Mouse (Mus musculus) heart, adult 2 months (tissue): ENCODE results near the gene Anks6. TPM values are rescaled to one million over a fixed set of nuclear protein-coding genes. Genes with fewer than 3 reads are reported as not detected.

ENCODE experiments used
- DNase-seq, 2 experiments: peaks; one replicate each; pipeline ENCODE4 v3.0.0; 2021
- H3K27ac ChIP-seq: fragments of 200-600 bp; 2 replicates; pipeline ENCODE4 v1.8.1; 2022
- H3K27me3 ChIP-seq: fragments of 200-500 bp; 2 replicates; pipeline ENCODE4 v1.6.1; 2012; ENCODE audit warnings: mild to moderate bottlenecking, low read length, inconsistent platforms, mixed read lengths; ENCODE audit not compliant: control insufficient read depth, insufficient read depth
- H3K36me3 ChIP-seq: fragments of 200-500 bp; 2 replicates; pipeline ENCODE4 v1.6.1; 2012; ENCODE audit warnings: low read length, inconsistent platforms; ENCODE audit not compliant: control insufficient read depth, insufficient read depth
- H3K4me1 ChIP-seq: fragments of 200-500 bp; 2 replicates; pipeline ENCODE4 v1.6.1; 2011; ENCODE audit warnings: low read length; ENCODE audit not compliant: control insufficient read depth, insufficient read depth
- H3K4me3 ChIP-seq: fragments of 200-600 bp; 2 replicates; pipeline ENCODE4 v1.8.1; 2022
- H3K79me2 ChIP-seq: fragments of 200-500 bp; replicated peaks from 2 replicates; pipeline ENCODE4 v1.6.1; 2012; ENCODE audit warnings: mild to moderate bottlenecking, inconsistent platforms, low read length, moderate library complexity, mixed read lengths; ENCODE audit not compliant: control insufficient read depth, insufficient read depth
- H3K9ac ChIP-seq: fragments of 200-500 bp; 2 replicates; pipeline ENCODE4 v1.6.1; 2012; ENCODE audit warnings: low read depth, mild to moderate bottlenecking, control low read depth, inconsistent platforms, low read length, mixed read lengths
- CTCF ChIP-seq: fragments of 200-600 bp; IDR thresholded peaks from 2 replicates; pipeline ENCODE4 v1.8.1; 2022; ENCODE audit warnings: antibody characterized with exemption, mild to moderate bottlenecking, moderate library complexity
- EP300 ChIP-seq: fragments of 200-500 bp; IDR thresholded peaks from 2 replicates; pipeline ENCODE4 v1.6.1; 2011; ENCODE audit warnings: low read depth, low read length, control low read depth; ENCODE audit not compliant: insufficient read depth
- POLR2A ChIP-seq: fragments of 200-500 bp; IDR thresholded peaks from 2 replicates; pipeline ENCODE4 v1.6.1; 2011; ENCODE audit warnings: mild to moderate bottlenecking, low read depth, low read length, control low read depth; ENCODE audit not compliant: insufficient read depth
- WGBS: fragments of 180-500 bp; shearing (Covaris S2); methylation state at CpG from one replicate; pipeline ENCODE4 v1.1.7; 2018; 5-methylcytosine and 5-hydroxymethylcytosine counted together
- intact Hi-C: fragments of 180-260 bp; cut with DNase I; formaldehyde crosslinking; loops from one replicate; pipeline ENCODE4 v1.15.1; 2025
- long read RNA-seq: library from polyadenylated mRNA; stranded (forward); transcript quantifications from one replicate; pipeline ENCODE4 v2.0.0, GENCODE M21; 2021
- polyA plus RNA-seq: library from polyadenylated mRNA; depleted of rRNA; stranded (reverse); fragments of >200 nt; gene quantifications from 2 replicates; pipeline ENCODE4 v1.2.3, GENCODE M21; 2012; rRNA removed
- total RNA-seq, 2 experiments: library from RNA; stranded (reverse); gene quantifications; 2 replicates each; pipeline ENCODE4 v1.2.3; 2021

Gene Anks6
- 1 to 10 TPM; 2.8 to 3.4 TPM for total RNA-seq
- 3.3 and 3.5 TPM in 2 replicates for polyA plus RNA-seq
- long read RNA-seq, partial matches to known transcripts = 0 of 1 reads
- long read RNA-seq, other reads (novel, unspliced or antisense) = 0 of 1 reads

GRCm38 (mm10) chr4:47056791-47057509, at the start of gene Anks6:
TSS of gene Anks6 (minus strand) at chr4:47057427.
- H3K9ac ChIP-seq = peak within 1 kb of the TSS; percentile 87
- no peaks in the 10 kb centered on the region for H3K79me2 ChIP-seq
- H3K36me3 ChIP-seq = no peaks in the 10 kb centered on the region
- H3K4me3 ChIP-seq = peak within 1 kb of the TSS; percentile 73
- peak within 1 kb of the TSS; percentile 73 for H3K27ac ChIP-seq
- DNase-seq = peak; percentile 89 to 90
- intact Hi-C loops = loop anchor here (2.0 kb wide), 1 partner anchor 298 kb away; no protein-coding TSS in a partner anchor
- under 1% methylated on average over 81 of the region's 86 CpGs for WGBS
- TF ChIP-seq CTCF (no peak), POLR2A (peak; percentile 91)
- H3K4me1 ChIP-seq = no peaks in the 10 kb centered on the region; the same call in 1 of the 2 replicates
- no peaks in the 10 kb centered on the region for H3K27me3 ChIP-seq

- H3K27ac ChIP-seq = no peak overlapping the region
- H3K36me3 ChIP-seq = no peaks in the 10 kb centered on the region
- no peak for TF ChIP-seq POLR2A
- TF ChIP-seq CTCF = no peak
- no peak for TF ChIP-seq EP300
- H3K9ac ChIP-seq = no peak overlapping the region
- no peaks in the 10 kb centered on the region for H3K4me1 ChIP-seq
- intact Hi-C loops = no loop called here
- no peaks in the 10 kb centered on the region for H3K79me2 ChIP-seq
- 85% methylated on average over 10 of the region's 10 CpGs for WGBS
- peak in 1 of 2 experiments; percentile 21 for DNase-seq
- H3K27me3 ChIP-seq = no peaks in the 10 kb centered on the region
- no peak overlapping the region for H3K4me3 ChIP-seq
Observed at GRCm38 (mm10) chr4:47103561-47103960, 46.3 kb upstream of the Anks6 start.

GRCm38 (mm10) chr4:47093647-47094046, 36.4 kb upstream of the Anks6 start:
- Histone ChIP-seq H3K79me2 (no peaks in the 10 kb centered on the region), H3K9ac (no peak overlapping the region), H3K36me3 (no peaks in the 10 kb centered on the region), H3K27ac (no peak overlapping the region), H3K4me3 (no peak overlapping the region), H3K4me1 (no peaks in the 10 kb centered on the region), H3K27me3 (peaks cover 5% of the 10 kb centered on the region)
- no peak for DNase-seq
- intact Hi-C loops = no loop called here
- WGBS = 74% methylated on average over 6 of the region's 6 CpGs
- TF ChIP-seq EP300 (no peak), POLR2A (no peak), CTCF (no peak)

- no peak overlapping the region for H3K27ac ChIP-seq
- no peaks in the 10 kb centered on the region for H3K36me3 ChIP-seq
- H3K79me2 ChIP-seq = no peaks in the 10 kb centered on the region
- H3K9ac ChIP-seq = no peak overlapping the region
- DNase-seq = no peak
- 77% methylated on average over 9 of the region's 9 CpGs for WGBS
- H3K27me3 ChIP-seq = peaks cover 5% of the 10 kb centered on the region
- H3K4me3 ChIP-seq = no peak overlapping the region
- TF ChIP-seq POLR2A (no peak), EP300 (no peak), CTCF (no peak)
- intact Hi-C loops = no loop called here
- no peaks in the 10 kb centered on the region for H3K4me1 ChIP-seq
Observed at GRCm38 (mm10) chr4:47093161-47093560, 35.9 kb upstream of the Anks6 start.

GRCm38 (mm10) chr4:47092387-47093021, 35.3 kb upstream of the Anks6 start:
- WGBS = 15% methylated on average over 21 of the region's 21 CpGs
- no peaks in the 10 kb centered on the region for H3K79me2 ChIP-seq
- H3K9ac ChIP-seq = peak overlapping the region; percentile 62
- no peak overlapping the region for H3K27ac ChIP-seq
- H3K4me1 ChIP-seq = no peaks in the 10 kb centered on the region
- peaks cover 5% of the 10 kb centered on the region for H3K27me3 ChIP-seq
- peak overlapping the region; percentile 53 for H3K4me3 ChIP-seq
- DNase-seq = peak in 1 of 2 experiments; percentile 26
- H3K36me3 ChIP-seq = no peaks in the 10 kb centered on the region
- intact Hi-C loops = no loop called here
- no peak for TF ChIP-seq EP300
- TF ChIP-seq POLR2A = no peak
- no peak for TF ChIP-seq CTCF
